Mouse (Mus musculus) kidney, adult 2 months (tissue): ENCODE measurements around the gene Chd3. TPM values are rescaled to one million over a fixed set of nuclear protein-coding genes. Genes with fewer than 3 reads are reported as not detected.

ENCODE experiments used
- DNase-seq: peaks from one replicate; pipeline ENCODE4 v3.0.0; 2021
- H3K27ac ChIP-seq: fragments of 200-500 bp; 2 replicates; pipeline ENCODE4 v1.5.1; 2012; ENCODE audit warnings: low read depth, low read length, control low read depth, inconsistent platforms; ENCODE audit not compliant: insufficient read depth
- H3K27me3 ChIP-seq: fragments of 200-500 bp; replicated peaks from 2 replicates; pipeline ENCODE4 v1.6.1; 2012; ENCODE audit warnings: mild to moderate bottlenecking, moderate library complexity, low read length, inconsistent platforms; ENCODE audit not compliant: control insufficient read depth, insufficient read depth
- H3K36me3 ChIP-seq: fragments of 200-500 bp; 2 replicates; pipeline ENCODE4 v1.6.1; 2012; ENCODE audit warnings: mild to moderate bottlenecking, moderate library complexity, low read length, inconsistent platforms; ENCODE audit not compliant: control insufficient read depth, insufficient read depth
- H3K4me1 ChIP-seq: fragments of 200-500 bp; 2 replicates; pipeline ENCODE4 v1.6.1; 2011; ENCODE audit warnings: low read length; ENCODE audit not compliant: control insufficient read depth, insufficient read depth
- H3K4me3 ChIP-seq: fragments of 200-500 bp; 2 replicates; pipeline ENCODE4 v1.5.1; 2011; ENCODE audit warnings: mild to moderate bottlenecking, low read depth, low read length, control low read depth; ENCODE audit not compliant: insufficient read depth
- CTCF ChIP-seq: fragments of 200-500 bp; conservative IDR thresholded peaks from 2 replicates; pipeline ENCODE4 v1.5.1; 2011; ENCODE audit warnings: low read depth, mild to moderate bottlenecking, control low read depth, low read length, moderate library complexity, mixed read lengths; ENCODE audit not compliant: insufficient read depth, insufficient read length
- POLR2A ChIP-seq: fragments of 200-500 bp; IDR thresholded peaks from one replicate; pipeline ENCODE4 v1.6.1; 2011; ENCODE audit warnings: low read depth, low read length, control low read depth
- WGBS: fragments of 180-500 bp; shearing (Covaris S2); methylation state at CpG from one replicate; pipeline ENCODE4 v1.1.7; 2018; 5-methylcytosine and 5-hydroxymethylcytosine counted together
- polyA plus RNA-seq: library from polyadenylated mRNA; depleted of rRNA; stranded (reverse); fragments of >200 nt; gene quantifications from 2 replicates; pipeline ENCODE4 v1.2.3, GENCODE M21; 2012

Gene Chd3
- polyA plus RNA-seq, 1 experiment = 168 TPM

GRCm38 (mm10) chr11:69366157-69366854, 2.9 kb downstream of the Chd3 start:
- TF ChIP-seq CTCF = no peak
- peak; percentile 38 for TF ChIP-seq POLR2A
- Histone ChIP-seq H3K36me3 (peaks cover 2% of the 10 kb centered on the region; the same call in 1 of the 2 replicates), H3K27me3 (no peaks in the 10 kb centered on the region), H3K27ac (peak overlapping the region; percentile 91), H3K4me3 (peak overlapping the region; percentile 19), H3K4me1 (peaks cover 28% of the 10 kb centered on the region)
- under 1% methylated on average over 26 of the region's 26 CpGs for WGBS
- peak; percentile 98 for DNase-seq

GRCm38 (mm10) chr11:69365722-69366121, 3.5 kb downstream of the Chd3 start:
- peaks cover 28% of the 10 kb centered on the region for H3K4me1 ChIP-seq
- H3K27ac ChIP-seq = peak overlapping the region; percentile 91
- no peak for DNase-seq
- peaks cover 3% of the 10 kb centered on the region; the same call in 1 of the 2 replicates for H3K36me3 ChIP-seq
- no peaks in the 10 kb centered on the region for H3K27me3 ChIP-seq
- 26% methylated on average over 6 of the region's 6 CpGs for WGBS
- no peak for TF ChIP-seq POLR2A
- TF ChIP-seq CTCF = no peak
- H3K4me3 ChIP-seq = peak overlapping the region; percentile 19

GRCm38 (mm10) chr11:69364910-69365309, 4.3 kb downstream of the Chd3 start:
- peaks cover 28% of the 10 kb centered on the region for H3K4me1 ChIP-seq
- under 1% methylated on average over 6 of the region's 6 CpGs for WGBS
- peaks cover 5% of the 10 kb centered on the region; the same call in 1 of the 2 replicates for H3K36me3 ChIP-seq
- no peak overlapping the region for H3K4me3 ChIP-seq
- peak overlapping the region; percentile 91 for H3K27ac ChIP-seq
- peak; percentile 99 for DNase-seq
- no peaks in the 10 kb centered on the region for H3K27me3 ChIP-seq
- TF ChIP-seq CTCF = 0 out of 2 replicates have a peak, but pooled peaks have one; percentile 0
- no peak for TF ChIP-seq POLR2A

- peaks cover 5% of the 10 kb centered on the region; the same call in 1 of the 2 replicates for H3K36me3 ChIP-seq
- WGBS = 22% methylated on average over 8 of the region's 8 CpGs
- H3K4me3 ChIP-seq = peak overlapping the region; percentile 25; the same call in 1 of the 2 replicates
- H3K27ac ChIP-seq = peak overlapping the region; percentile 76
- TF ChIP-seq POLR2A (no peak), CTCF (0 out of 2 replicates have a peak, but pooled peaks have one; percentile 1)
- peaks cover 28% of the 10 kb centered on the region for H3K4me1 ChIP-seq
- no peaks in the 10 kb centered on the region for H3K27me3 ChIP-seq
- DNase-seq = peak; percentile 90
Observed at GRCm38 (mm10) chr11:69364376-69364775, 4.8 kb downstream of the Chd3 start.

GRCm38 (mm10) chr11:69362479-69362878, 6.7 kb downstream of the Chd3 start:
- Histone ChIP-seq H3K4me3 (no peak overlapping the region), H3K27me3 (no peaks in the 10 kb centered on the region), H3K36me3 (peaks cover 8% of the 10 kb centered on the region), H3K4me1 (peaks cover 24% of the 10 kb centered on the region), H3K27ac (no peak overlapping the region)
- TF ChIP-seq CTCF = no peak
- no peak for TF ChIP-seq POLR2A
- 62% methylated on average over 2 of the region's 2 CpGs for WGBS
- DNase-seq = peak; percentile 44

GRCm38 (mm10) chr11:69362021-69362420, 7.2 kb downstream of the Chd3 start:
- no peak overlapping the region for H3K4me3 ChIP-seq
- H3K27me3 ChIP-seq = no peaks in the 10 kb centered on the region
- 56% methylated on average over 7 of the region's 7 CpGs for WGBS
- H3K36me3 ChIP-seq = peaks cover 8% of the 10 kb centered on the region
- peaks cover 24% of the 10 kb centered on the region for H3K4me1 ChIP-seq
- no peak for TF ChIP-seq CTCF
- no peak for TF ChIP-seq POLR2A
- H3K27ac ChIP-seq = no peak overlapping the region
- DNase-seq = no peak

- no peak for DNase-seq
- peaks cover 12% of the 10 kb centered on the region for H3K36me3 ChIP-seq
- TF ChIP-seq CTCF = no peak
- no peak for TF ChIP-seq POLR2A
- H3K27ac ChIP-seq = no peak overlapping the region
- 74% methylated on average over 12 of the region's 12 CpGs for WGBS
- H3K27me3 ChIP-seq = no peaks in the 10 kb centered on the region
- H3K4me1 ChIP-seq = no peaks in the 10 kb centered on the region; the same call in none of the 2 replicates
- H3K4me3 ChIP-seq = no peak overlapping the region
Observed at GRCm38 (mm10) chr11:69357690-69358089, 11.5 kb downstream of the Chd3 start.
